Mouse (Mus musculus) gastrocnemius, postnatal 36 days (tissue): ENCODE measurements around the gene Dnm1l. TPM values are rescaled to one million over a fixed set of nuclear protein-coding genes. Genes with fewer than 3 reads are reported as not detected.
"Not testable (repeated sequence)": the region's sequence is repeated elsewhere in the genome, so short reads cannot be mapped to it uniquely, and the experiment has no call there.

Experiments
- DNase-seq, 2 experiments: peaks; one replicate each; pipeline ENCODE4 v3.0.0; 2022
- intact Hi-C: fragments of 180-260 bp; cut with DNase I; formaldehyde crosslinking; loops from one replicate; pipeline ENCODE4 v1.15.1; 2025
- long read RNA-seq, 2 experiments: library from polyadenylated mRNA; stranded (forward); transcript quantifications; one replicate each; pipeline ENCODE4 v2.0.0; 2021
- total RNA-seq, 2 experiments: library from RNA; stranded (reverse); gene quantifications; 2 replicates each; pipeline ENCODE4 v1.2.3; 2021

The Dnm1l gene
- 10 to 100 TPM; 53.4 to 59.7 TPM for total RNA-seq
- long read RNA-seq, experiment 1, partial matches to known transcripts, result 1 of 25 reads
- long read RNA-seq, experiment 1, other reads (novel, unspliced or antisense), result 20 of 25 reads
- long read RNA-seq, experiment 2, transcript Dnm1l-201 (18 exons, 3,951 nt), result major isoform, 15 of 37 reads
- long read RNA-seq, experiment 2, partial matches to known transcripts, result 1 of 37 reads
- long read RNA-seq, experiment 2, other reads (novel, unspliced or antisense), result 17 of 37 reads

DNA sequence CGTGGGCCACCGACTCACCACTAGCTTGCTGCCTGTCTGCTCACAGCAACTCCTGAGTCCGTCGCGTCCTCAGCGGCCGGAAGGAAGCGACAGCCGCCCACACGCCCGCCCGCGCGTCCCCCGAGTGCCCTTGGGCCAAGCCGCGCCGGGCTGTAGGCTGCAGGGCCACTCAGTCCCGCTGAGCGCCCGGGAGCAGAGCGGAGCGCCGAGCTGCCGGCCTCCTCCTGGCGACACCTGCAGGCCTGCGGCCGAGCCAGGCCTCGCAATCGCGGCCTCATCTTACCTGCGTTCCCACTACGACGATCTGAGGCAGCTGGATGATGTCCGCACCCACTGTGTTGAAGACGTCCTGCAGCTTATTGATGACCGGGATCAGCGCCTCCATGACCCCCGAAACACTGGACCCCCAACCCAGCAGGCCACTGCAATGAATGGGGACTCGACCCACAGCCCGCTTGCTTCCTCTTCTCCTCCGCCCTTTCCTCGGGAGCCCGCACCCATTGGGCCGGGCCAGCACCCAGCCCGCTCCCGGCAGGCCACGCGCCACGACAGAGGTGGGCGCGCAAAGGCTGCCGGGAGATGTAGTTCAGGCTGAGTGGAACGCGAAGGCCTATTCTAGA, at the start of gene Dnm1l:
Gene Dnm1l, minus strand, starts transcription at position 479 of the 620 bp plus-strand sequence.
- DNase-seq, result peak; percentile 85 to 88
- intact Hi-C loops, result loop anchor here (5.0 to 10.0 kb wide), 2 partner anchors 56 to 226 kb away; partner anchors contain the start of gene Yars2

- intact Hi-C loops, DNase-seq: not testable (repeated sequence)
These were observed 8.5 kb upstream of the Dnm1l start for GRCm38 (mm10) chr16:16367217-16367616.

- DNase-seq, result not testable (repeated sequence)
- intact Hi-C loops, result loop anchor here (5.0 to 10.0 kb wide), 2 partner anchors 57 to 226 kb away; partner anchors contain the start of gene Yars2
These were observed 333 bp upstream of the Dnm1l start for GRCm38 (mm10) chr16:16359101-16359482.

DNA sequence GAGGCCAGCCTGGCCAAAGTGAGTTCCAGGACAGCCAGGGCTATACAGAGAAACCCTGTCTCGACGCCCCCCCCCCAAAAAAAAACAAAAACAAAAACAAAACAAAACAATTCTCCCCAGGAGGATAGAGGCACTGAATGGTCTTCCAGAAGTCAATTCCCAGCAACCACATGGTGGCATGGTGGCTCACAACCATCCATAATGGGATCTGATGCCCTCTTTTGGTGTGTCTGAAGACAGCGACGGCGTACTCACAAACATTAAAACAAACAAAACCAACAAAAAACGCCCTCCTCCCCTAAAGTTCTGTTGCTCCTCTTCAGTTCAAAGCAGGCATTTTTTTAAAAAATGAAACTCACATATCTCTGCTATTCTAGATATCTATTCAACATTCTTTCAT, 851 bp downstream of the Dnm1l start:
- DNase-seq, result no peak
- intact Hi-C loops, result loop anchor here (5.0 to 10.0 kb wide), 2 partner anchors 56 to 227 kb away; partner anchors contain the start of gene Yars2

DNA sequence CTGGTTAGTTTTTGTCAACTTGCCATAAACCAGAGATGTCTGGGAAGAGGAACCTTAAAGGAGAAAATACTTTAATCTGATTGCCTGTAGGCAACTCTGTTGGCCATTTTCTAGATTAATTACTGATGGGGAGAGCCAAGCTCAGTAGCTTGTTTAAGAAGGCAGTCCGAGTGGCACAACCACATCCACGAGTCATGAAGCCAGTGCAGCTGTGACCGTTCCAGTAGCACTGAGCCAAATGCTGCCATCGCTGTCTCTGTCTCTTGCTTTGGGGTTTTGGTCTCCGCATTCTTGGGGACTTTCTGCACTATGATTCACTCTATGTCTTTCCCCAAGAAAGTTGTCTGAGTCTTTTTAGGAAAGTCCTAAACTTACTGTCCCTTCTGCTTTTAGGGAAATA, 12.3 kb downstream of the Dnm1l start:
- intact Hi-C loops, result no loop called here
- DNase-seq, result no peak

DNA sequence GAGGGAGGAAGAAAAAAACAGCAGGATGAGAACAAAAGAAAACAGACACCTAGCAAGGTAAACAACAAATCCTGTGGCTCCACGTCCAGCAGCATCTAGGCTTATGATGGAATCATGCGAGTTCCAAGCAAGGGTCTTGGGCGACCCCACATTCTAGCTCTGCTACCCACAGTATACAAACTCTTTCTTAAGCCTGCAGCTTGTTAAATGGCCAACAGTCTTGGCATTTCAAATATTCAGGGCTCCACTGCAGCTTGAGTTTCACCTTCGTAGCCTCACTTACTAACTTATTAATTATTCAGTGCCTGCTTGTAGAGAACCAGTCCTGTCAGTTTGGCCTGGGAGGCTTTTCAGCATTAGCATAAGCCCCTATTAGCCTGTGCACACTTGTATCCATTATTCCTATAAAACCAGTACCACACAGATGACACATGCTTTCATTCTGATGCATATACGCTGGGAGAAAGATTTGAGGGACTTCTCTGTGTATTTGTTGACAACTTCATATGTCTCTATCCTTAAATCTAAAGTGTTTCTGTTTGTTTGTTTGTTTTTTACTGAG, 32.9 kb downstream of the Dnm1l start:
- intact Hi-C loops, result no loop called here
- no peak for DNase-seq

DNA sequence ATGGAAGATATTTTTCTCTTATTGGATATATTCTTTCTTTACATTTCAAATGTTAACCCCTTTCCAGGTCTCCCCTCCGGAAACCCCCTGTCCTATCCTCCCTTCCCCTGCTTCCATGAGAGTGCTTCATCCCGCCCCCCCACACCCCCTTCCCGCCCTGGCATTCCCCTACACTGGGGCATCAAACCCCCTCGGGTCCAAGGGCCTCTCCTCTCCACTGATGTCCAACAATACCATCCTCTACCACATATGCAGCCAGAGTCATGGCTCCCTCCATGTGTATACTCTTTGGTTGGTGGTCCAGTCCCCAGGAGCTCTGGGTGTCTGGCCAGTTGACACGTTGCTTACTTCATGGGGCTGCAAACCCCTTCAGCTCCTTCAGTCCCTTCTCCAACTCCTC, 47.4 kb downstream of the Dnm1l start:
- intact Hi-C loops, result no loop called here
- no peak for DNase-seq

DNA sequence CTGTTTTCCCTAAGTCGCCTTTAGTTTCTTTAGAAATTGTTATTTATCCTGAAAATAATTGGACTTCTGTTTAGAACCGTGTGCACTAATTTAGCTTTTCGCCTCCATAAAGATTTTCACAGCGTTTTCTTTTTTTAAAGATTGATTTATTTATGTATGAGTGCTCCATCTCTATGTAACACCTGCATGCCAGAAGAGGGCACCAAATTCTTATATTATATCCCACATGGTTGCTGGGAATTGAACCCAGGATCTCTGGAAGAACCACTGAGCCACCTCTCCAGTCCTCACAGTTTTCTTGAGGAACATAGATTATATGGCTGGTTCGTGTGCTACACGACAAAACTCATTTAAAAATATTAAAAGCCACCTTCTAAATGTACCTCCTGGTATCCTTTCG, 54.9 kb downstream of the Dnm1l start:
- intact Hi-C loops, result loop anchor here (5.0 to 10.0 kb wide), 4 partner anchors 53 to 469 kb away; partner anchors contain the start of genes Dnm1l and Mzt2
- DNase-seq, result no peak

DNA sequence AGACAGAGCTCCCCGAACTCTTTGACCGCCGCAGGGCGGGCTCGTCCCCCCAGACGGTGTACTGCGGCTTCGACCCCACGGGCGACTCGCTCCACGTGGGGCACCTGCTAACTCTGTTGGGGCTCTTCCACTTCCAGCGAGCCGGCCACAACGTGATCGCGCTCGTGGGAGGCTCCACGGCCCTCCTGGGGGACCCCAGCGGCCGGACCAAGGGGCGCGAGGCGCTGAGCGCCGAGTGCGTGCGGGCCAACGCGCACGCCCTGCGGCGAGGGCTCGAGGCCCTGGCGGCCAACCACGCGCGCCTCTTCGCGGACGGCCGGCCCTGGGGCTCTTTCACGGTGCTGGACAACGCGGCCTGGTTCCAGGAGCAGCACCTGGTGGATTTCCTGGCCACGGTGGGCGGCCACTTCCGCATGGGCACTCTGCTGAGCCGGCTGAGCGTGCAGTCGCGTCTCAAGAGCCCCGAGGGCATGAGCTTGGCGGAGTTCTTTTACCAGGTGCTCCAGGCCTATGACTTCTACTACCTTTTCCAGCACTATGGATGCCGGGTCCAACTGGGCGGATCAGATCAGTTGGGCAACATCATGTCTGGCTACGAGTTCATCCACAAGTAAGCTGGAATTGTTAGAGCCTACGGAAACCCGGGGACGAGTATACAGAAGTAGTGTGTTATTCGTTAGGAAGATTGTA, 55.5 kb downstream of the Dnm1l start:
- peak; percentile 5 to 20 for DNase-seq
- intact Hi-C loops, result loop anchor here (5.0 to 10.0 kb wide), 4 partner anchors 54 to 468 kb away; partner anchors contain the start of genes Dnm1l and Mzt2

DNA sequence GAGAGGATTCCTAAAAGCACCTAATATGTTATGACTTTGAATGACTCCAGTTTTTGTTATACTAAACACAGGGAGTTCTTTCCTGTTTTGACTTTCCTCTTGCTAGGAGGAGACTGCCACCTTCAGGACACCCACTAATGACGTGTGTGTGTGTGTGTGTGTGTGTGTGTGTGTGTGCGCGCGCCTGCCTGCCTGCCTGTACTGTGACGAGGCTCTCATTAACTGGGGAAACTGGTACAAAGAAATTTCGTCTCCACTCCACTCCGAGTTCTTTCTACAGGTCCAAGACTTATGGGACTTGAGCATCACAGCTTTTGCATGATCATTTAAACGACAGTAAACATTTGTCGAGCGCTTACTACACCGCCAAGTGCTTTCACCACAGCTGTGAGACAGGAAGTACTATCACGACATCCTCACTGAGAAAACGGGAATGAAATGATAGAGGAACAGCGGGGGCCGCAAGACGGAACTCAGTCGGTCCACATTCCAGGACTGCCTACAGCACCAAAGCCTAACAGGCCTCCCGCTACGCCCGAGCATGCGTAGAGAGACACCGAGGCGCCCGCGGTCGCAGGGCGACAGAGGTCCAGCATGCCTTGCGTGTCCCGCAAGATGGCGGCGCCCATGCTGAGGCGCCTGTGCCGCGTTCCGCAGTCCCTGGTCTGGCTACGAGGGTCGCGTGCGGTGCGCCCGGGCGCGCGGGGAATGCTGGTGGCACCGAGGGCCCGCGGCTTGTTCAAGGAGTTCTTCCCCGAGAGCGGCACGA, 56.2 kb downstream of the Dnm1l start, which contains the start of gene Yars2:
Gene Yars2, plus strand, starts transcription at position 597 of the 769 bp plus-strand sequence.
- intact Hi-C loops, result loop anchor here (5.0 to 10.0 kb wide), 4 partner anchors 55 to 468 kb away; partner anchors contain the start of genes Dnm1l and Mzt2
- peak; percentile 80 to 87 for DNase-seq

DNA sequence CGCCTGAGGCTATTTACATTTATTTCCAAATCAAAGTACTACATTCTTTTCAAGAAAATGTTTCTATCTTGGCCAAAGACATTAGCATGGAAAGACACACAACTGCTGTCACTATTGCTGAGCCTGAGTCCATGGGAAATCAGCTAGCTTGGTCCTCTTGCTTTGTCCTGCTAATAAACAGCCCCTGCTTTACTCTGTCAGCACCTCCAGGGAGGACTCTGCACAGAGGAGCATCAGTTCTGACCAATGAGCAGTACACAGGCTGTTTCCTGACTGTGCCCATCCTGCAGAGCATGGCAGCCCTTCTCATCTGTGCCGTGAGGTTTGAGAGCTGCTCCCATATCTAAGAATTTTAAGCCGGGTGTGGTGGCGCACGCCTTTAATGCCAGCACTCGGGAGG, 85.0 kb downstream of the Dnm1l start:
- intact Hi-C loops, result no loop called here
- no peak for DNase-seq

- DNase-seq, result no peak
- intact Hi-C loops, result no loop called here
These were observed 85.8 kb downstream of the Dnm1l start for GRCm38 (mm10) chr16:16272978-16273377.

GRCm38 (mm10) chr16:16262436-16262835, 96.3 kb downstream of the Dnm1l start:
- DNase-seq, result no peak
- intact Hi-C loops, result no loop called here

Other genes with a start within 250 kb of the Dnm1l start
- gene Pkp2, start 145.6 kb downstream of the Dnm1l start, total RNA-seq, result 1 to 10 TPM; 2.1 to 2.4 TPM
- 10 to 100 TPM; 18.9 to 19.3 TPM for gene Yars2, start 56.0 kb downstream of the Dnm1l start, total RNA-seq
- gene Fgd4, start 241.6 kb upstream of the Dnm1l start, total RNA-seq, result 10 to 100 TPM; 15.7 to 20.5 TPM